Mouse (Mus musculus): ENCODE measurements around the gene Hepacam. TPM values are rescaled to one million over a fixed set of nuclear protein-coding genes. Genes with fewer than 3 reads are reported as not detected.

The Hepacam gene
- total and polyA plus RNA-seq, 2 experiments from 2014 or later: 37.1 to 49.9 TPM

- peak; percentile 70 for TF ChIP-seq CTCF (IDR thresholded peaks at IDR 0.05)
- 10% methylated on average over 19 of the region's 19 CpGs for WGBS
- Histone ChIP-seq H3K9me3 (ENCODE audit: low read length) (no peaks in the 10 kb centered on the region), H3K4me2 (ENCODE audit: low read depth, low read length, poor library complexity, severe bottlenecking) (peak overlapping the region; percentile 39), H3K36me3 (ENCODE audit: insufficient read depth, low read length) (no peaks in the 10 kb centered on the region), H3K4me1 (ENCODE audit: insufficient read depth, low read length) (no peaks in the 10 kb centered on the region), H3K27ac (ENCODE audit: low read depth, low read length) (no peak overlapping the region), H3K4me3 (ENCODE audit: low read depth, low read length) (no peak overlapping the region), H3K27me3 (ENCODE audit: insufficient read depth, low read length) (no peaks in the 10 kb centered on the region), H3K9ac (replicated peaks; ENCODE audit: low read length, poor library complexity, severe bottlenecking) (no peak overlapping the region)
- ATAC-seq (ENCODE audit: low FRiP score): peak; percentile 47; the same call in 1 of the 2 replicates
- DNase-seq (ENCODE audit: low spot score): peak; percentile 56
Measured at GRCm38 (mm10) chr9:37407850-37408502, 40.8 kb downstream of the Hepacam start.

GRCm38 (mm10) chr9:37409698-37410445 lies 42.7 kb downstream of the Hepacam start:
- Histone ChIP-seq H3K27ac (ENCODE audit: low read depth, low read length) (no peak overlapping the region), H3K4me3 (ENCODE audit: low read depth, low read length) (no peak overlapping the region), H3K9me3 (ENCODE audit: low read length) (no peaks in the 10 kb centered on the region), H3K9ac (replicated peaks; ENCODE audit: low read length, poor library complexity, severe bottlenecking) (no peak overlapping the region), H3K36me3 (ENCODE audit: insufficient read depth, low read length) (no peaks in the 10 kb centered on the region), H3K4me1 (ENCODE audit: insufficient read depth, low read length) (no peaks in the 10 kb centered on the region), H3K27me3 (ENCODE audit: insufficient read depth, low read length) (no peaks in the 10 kb centered on the region), H3K4me2 (ENCODE audit: low read depth, low read length, poor library complexity, severe bottlenecking) (no peak overlapping the region)
- DNase-seq (ENCODE audit: low spot score) (no peak), ATAC-seq (ENCODE audit: low FRiP score) (no peak)
- TF ChIP-seq CTCF (IDR thresholded peaks at IDR 0.05): no peak
- WGBS: 86% methylated on average over 8 of the region's 8 CpGs

GRCm38 (mm10) chr9:37412989-37413388 lies 45.8 kb downstream of the Hepacam start:
- DNase-seq (ENCODE audit: low spot score): no peak
- 66% methylated on average over 3 of the region's 3 CpGs for WGBS
- Histone ChIP-seq H3K9me3 (ENCODE audit: low read length) (no peaks in the 10 kb centered on the region), H3K4me3 (ENCODE audit: low read depth, low read length) (no peak overlapping the region), H3K4me1 (ENCODE audit: insufficient read depth, low read length) (no peaks in the 10 kb centered on the region), H3K4me2 (ENCODE audit: low read depth, low read length, poor library complexity, severe bottlenecking) (no peak overlapping the region), H3K9ac (replicated peaks; ENCODE audit: low read length, poor library complexity, severe bottlenecking) (no peak overlapping the region), H3K27me3 (ENCODE audit: insufficient read depth, low read length) (no peaks in the 10 kb centered on the region), H3K36me3 (ENCODE audit: insufficient read depth, low read length) (no peaks in the 10 kb centered on the region), H3K27ac (ENCODE audit: low read depth, low read length) (no peak overlapping the region)
- TF ChIP-seq CTCF (IDR thresholded peaks at IDR 0.05): no peak
- ATAC-seq (ENCODE audit: low FRiP score): no peak

- 86% methylated on average over 3 of the region's 3 CpGs for WGBS
- no peak overlapping the region for H3K4me3 ChIP-seq (ENCODE audit: low read depth, low read length)
- no peak overlapping the region for H3K27ac ChIP-seq (ENCODE audit: low read depth, low read length)
- no peak overlapping the region for H3K9ac ChIP-seq (replicated peaks; ENCODE audit: low read length, poor library complexity, severe bottlenecking)
- H3K9me3 ChIP-seq (ENCODE audit: low read length): no peaks in the 10 kb centered on the region
- no peaks in the 10 kb centered on the region for H3K36me3 ChIP-seq (ENCODE audit: insufficient read depth, low read length)
- DNase-seq (ENCODE audit: low spot score): no peak
- H3K27me3 ChIP-seq (ENCODE audit: insufficient read depth, low read length): no peaks in the 10 kb centered on the region
- no peak for TF ChIP-seq CTCF (IDR thresholded peaks at IDR 0.05)
- H3K4me2 ChIP-seq (ENCODE audit: low read depth, low read length, poor library complexity, severe bottlenecking): no peak overlapping the region
- ATAC-seq (ENCODE audit: low FRiP score): no peak
- H3K4me1 ChIP-seq (ENCODE audit: insufficient read depth, low read length): no peaks in the 10 kb centered on the region
Measured at GRCm38 (mm10) chr9:37414666-37415065, 47.5 kb downstream of the Hepacam start.

- Histone ChIP-seq H3K9ac (replicated peaks; ENCODE audit: low read length, poor library complexity, severe bottlenecking) (no peak overlapping the region), H3K36me3 (ENCODE audit: insufficient read depth, low read length) (no peaks in the 10 kb centered on the region), H3K27me3 (ENCODE audit: insufficient read depth, low read length) (no peaks in the 10 kb centered on the region), H3K4me3 (ENCODE audit: low read depth, low read length) (no peak overlapping the region), H3K27ac (ENCODE audit: low read depth, low read length) (no peak overlapping the region), H3K4me1 (ENCODE audit: insufficient read depth, low read length) (no peaks in the 10 kb centered on the region), H3K4me2 (ENCODE audit: low read depth, low read length, poor library complexity, severe bottlenecking) (no peak overlapping the region), H3K9me3 (ENCODE audit: low read length) (no peaks in the 10 kb centered on the region)
- ATAC-seq (ENCODE audit: low FRiP score): no peak
- DNase-seq (ENCODE audit: low spot score): no peak
- TF ChIP-seq CTCF (IDR thresholded peaks at IDR 0.05): no peak
- 74% methylated on average over 4 of the region's 4 CpGs for WGBS
Measured at GRCm38 (mm10) chr9:37418791-37419190, 51.6 kb downstream of the Hepacam start.

- no peaks in the 10 kb centered on the region for H3K9me3 ChIP-seq (ENCODE audit: low read length)
- peak; percentile 86 for ATAC-seq (ENCODE audit: low FRiP score)
- H3K36me3 ChIP-seq (ENCODE audit: insufficient read depth, low read length): no peaks in the 10 kb centered on the region
- 0% methylated on average over 27 of the region's 27 CpGs for WGBS
- peak overlapping the region; percentile 8; the same call in 1 of the 2 replicates for H3K4me3 ChIP-seq (ENCODE audit: low read depth, low read length)
- no peak overlapping the region for H3K27ac ChIP-seq (ENCODE audit: low read depth, low read length)
- H3K9ac ChIP-seq (replicated peaks; ENCODE audit: low read length, poor library complexity, severe bottlenecking): peak overlapping the region; percentile 56; the same call in 1 of the 2 replicates
- TF ChIP-seq CTCF (IDR thresholded peaks at IDR 0.05): peak; percentile 75
- H3K4me1 ChIP-seq (ENCODE audit: insufficient read depth, low read length): no peaks in the 10 kb centered on the region
- DNase-seq (ENCODE audit: low spot score): peak; percentile 91
- H3K27me3 ChIP-seq (ENCODE audit: insufficient read depth, low read length): no peaks in the 10 kb centered on the region
- H3K4me2 ChIP-seq (ENCODE audit: low read depth, low read length, poor library complexity, severe bottlenecking): peak overlapping the region; percentile 52
Measured at GRCm38 (mm10) chr9:37420676-37421075, 53.5 kb downstream of the Hepacam start.
